Mouse (Mus musculus) brown adipose tissue, adult 24 weeks (tissue): Measurements from ENCODE around the gene Gm10521. TPM values are rescaled to one million over a fixed set of nuclear protein-coding genes. Genes with fewer than 3 reads are reported as not detected.
"Not testable (repeated sequence)": the region's sequence is repeated elsewhere in the genome, so short reads cannot be mapped to it uniquely, and the experiment has no call there.

Source experiments
- H3K27ac ChIP-seq: fragments of 200-500 bp; replicated peaks from 2 replicates; pipeline ENCODE4 v1.5.1; 2012; ENCODE audit warnings: low read depth, mild to moderate bottlenecking, low read length
- H3K4me1 ChIP-seq: fragments of 200-500 bp; 2 replicates; pipeline ENCODE4 v1.6.1; 2012; ENCODE audit warnings: low read length, mixed read lengths; ENCODE audit not compliant: control insufficient read depth, insufficient read depth, insufficient read length
- H3K4me3 ChIP-seq: fragments of 200-500 bp; 2 replicates; pipeline ENCODE4 v1.5.1; 2012; ENCODE audit warnings: low read depth, mild to moderate bottlenecking, low read length, moderate library complexity; ENCODE audit not compliant: insufficient read depth
- polyA plus RNA-seq: library from polyadenylated mRNA; stranded (reverse); fragments of >200 nt; gene quantifications from 2 replicates; pipeline ENCODE4 v1.2.4, GENCODE M21; 2012; ENCODE audit not compliant: missing spikeins, insufficient read depth, insufficient read length

Gene Gm10521
- 0.40 TPM in 1 of 2 replicates, not detected in the other for polyA plus RNA-seq

- H3K27ac ChIP-seq, H3K4me3 ChIP-seq, H3K4me1 ChIP-seq: not testable (repeated sequence)
These were observed at the start of gene Gm10521 for GRCm38 (mm10) chr1:171895364-171895763. Gene Gm10521 (plus strand): TSS chr1:171895664.

DNA sequence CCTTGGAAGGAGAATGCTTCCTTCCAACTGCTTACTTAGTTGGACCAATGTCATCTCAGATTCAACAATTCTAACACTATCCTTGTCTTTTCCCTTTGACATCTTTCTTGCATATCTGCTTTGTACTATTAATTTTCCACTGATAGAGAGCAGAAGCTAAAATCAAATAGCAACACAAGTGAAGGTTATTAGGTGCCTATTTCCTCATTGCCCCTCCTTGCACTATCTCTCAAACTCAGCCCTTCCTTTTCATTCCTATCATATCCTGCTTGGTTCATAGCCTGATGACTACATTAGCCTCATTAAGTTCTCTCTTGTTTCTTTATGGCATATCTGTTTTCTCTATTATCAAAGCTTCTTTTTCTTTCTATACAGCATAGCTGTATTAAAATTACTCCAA is 47.3 kb upstream of the Gm10521 start:
- Histone ChIP-seq H3K27ac (no peak overlapping the region), H3K4me3 (no peak overlapping the region), H3K4me1 (no peaks in the 10 kb centered on the region)

DNA sequence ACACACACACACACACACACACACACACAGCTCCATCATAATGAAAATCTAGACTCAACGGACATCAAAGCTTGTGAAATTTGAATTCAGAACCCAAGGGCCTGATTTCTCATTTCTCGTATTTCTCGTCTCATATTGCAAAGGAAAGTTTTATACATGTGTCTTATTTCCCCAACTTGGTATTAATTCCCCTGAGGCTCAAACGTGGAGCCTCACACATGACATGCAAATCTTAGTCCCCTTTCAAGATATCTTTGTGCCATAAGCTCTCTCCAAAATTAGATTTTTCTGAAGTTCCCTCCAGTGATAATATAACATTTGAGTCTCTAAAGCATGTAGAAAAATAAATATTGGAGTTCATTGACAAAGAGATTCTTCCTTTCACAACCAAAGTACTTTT is 46.7 kb upstream of the Gm10521 start:
- no peak overlapping the region for H3K27ac ChIP-seq
- no peaks in the 10 kb centered on the region for H3K4me1 ChIP-seq
- no peak overlapping the region for H3K4me3 ChIP-seq

DNA sequence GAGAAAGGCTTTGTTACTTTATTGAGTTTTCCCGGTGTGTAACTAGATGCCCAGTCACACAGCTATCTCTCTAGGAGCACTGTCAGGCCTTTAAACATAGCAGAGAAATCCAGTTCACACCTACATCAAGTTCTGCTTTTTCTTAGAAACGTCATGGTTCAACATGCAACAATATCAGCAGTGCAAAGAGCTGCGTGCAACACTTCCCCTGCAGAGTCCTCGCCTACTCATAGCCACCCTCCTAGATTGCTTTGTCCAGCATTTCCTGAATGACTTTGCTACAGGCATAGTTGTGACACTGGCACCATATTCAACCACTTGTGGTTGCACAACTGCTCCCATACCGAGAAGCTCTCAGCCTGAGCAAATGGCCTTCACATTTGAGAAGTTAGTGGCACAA is 46.0 kb upstream of the Gm10521 start:
- H3K27ac ChIP-seq = no peak overlapping the region
- no peaks in the 10 kb centered on the region for H3K4me1 ChIP-seq
- H3K4me3 ChIP-seq = no peak overlapping the region

DNA sequence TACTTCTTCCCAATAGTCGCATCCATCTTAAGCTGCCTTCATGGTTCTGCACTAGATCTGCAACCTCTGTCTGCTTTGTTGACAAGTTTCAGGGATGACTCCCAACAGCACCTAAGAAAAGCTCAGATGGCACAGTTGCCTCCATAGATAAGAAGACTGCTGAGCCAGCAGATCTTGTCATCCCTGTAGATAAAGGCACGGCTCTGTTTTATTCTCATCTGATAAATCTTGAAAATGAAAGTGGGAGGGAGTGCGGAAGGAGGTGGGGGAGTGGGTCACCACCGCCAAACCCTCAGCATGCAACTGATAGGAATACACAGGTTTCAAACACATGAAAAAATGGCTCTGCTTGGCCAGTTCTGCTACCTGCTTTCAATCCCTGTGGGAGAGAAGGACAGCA is 30.0 kb upstream of the Gm10521 start:
- no peak overlapping the region for H3K4me3 ChIP-seq

DNA sequence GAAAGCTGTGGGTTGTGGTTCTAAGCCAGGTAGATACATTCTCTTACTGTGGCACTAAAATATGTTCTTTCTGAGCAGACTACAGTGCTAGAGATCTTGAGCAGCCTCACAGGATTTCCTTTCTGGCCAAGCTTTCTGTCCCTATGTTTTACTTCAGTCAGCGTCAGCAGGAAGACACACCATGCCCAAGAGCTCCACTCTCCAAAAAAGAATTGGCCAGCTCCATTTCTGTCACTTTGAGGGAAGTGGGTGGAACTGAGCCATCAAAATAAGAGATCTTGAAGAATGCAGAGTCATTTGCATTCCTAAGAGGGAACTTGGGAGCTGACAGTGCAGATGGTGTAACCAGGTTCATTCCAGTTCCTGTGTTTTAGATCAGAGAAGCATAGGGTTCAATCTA is 8.5 kb upstream of the Gm10521 start:
- Histone ChIP-seq H3K4me1 (no peaks in the 10 kb centered on the region), H3K4me3 (no peak overlapping the region), H3K27ac (no peak overlapping the region)

More for the DNA sequence above, 30.0 kb upstream of the Gm10521 start:
- H3K27ac ChIP-seq = no peak overlapping the region
- no peaks in the 10 kb centered on the region for H3K4me1 ChIP-seq

DNA sequence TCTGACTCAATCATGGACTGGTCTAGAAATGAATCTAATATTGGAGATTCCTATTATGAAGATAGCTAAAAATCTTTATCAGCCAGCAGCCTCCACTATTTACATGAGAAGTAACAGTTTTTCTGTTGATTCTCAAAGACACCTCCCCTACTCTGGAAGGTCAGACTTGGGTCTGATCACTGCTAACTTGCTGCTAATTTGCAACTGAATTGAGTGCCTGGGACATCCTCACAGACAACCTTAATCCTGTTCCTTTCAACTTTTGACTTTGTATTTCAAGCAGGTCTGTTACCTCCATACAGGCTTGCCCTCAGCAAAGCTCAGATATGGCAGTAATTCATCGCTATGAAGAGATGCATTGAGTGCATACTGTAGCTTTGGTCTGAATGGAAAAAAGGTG is 8.5 kb downstream of the Gm10521 start:
- no peak overlapping the region for H3K4me3 ChIP-seq
- no peaks in the 10 kb centered on the region for H3K4me1 ChIP-seq
- no peak overlapping the region for H3K27ac ChIP-seq

DNA sequence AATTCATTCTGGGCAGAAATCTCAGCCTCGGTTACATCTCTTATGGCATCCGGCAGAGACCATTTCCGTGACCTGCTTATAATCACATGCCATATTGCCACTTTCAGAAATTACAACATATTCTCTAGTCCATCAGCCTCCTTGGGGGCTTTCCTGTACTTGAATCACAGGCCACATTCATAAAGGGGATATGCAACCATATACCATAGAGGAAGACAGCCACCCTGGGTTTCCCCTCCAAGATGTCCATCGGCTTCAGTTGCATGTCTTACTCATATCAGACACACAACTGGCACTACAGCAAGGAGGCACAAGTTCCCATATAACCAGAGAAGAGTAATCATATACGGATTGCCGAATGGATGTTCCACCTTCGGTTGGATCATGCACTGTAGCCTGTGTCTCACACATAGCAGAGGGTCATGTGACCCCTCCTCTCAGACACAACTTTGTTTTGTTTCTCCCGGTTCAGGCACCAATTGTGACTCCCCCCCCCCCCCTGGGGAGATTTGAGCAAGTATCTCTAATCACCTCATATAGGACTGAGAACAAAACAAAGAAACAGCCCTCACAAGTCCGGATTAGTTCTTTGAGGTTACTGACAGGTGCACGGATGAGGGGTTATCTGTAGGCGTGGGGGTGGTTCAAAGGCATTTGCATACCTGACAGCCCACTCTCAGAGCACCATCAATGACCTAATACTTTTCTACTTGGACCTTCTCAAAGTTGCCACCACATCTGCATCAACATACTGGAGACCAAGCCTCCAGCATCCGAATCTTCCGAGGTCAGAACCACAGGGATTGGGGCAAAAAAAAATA is 20.4 kb downstream of the Gm10521 start:
- Histone ChIP-seq H3K4me3 (no peak overlapping the region), H3K4me1 (no peaks in the 10 kb centered on the region), H3K27ac (no peak overlapping the region)

GRCm38 (mm10) chr1:171917305-171918039 is 22.0 kb downstream of the Gm10521 start, which contains the start of gene Slamf6:
Gene Slamf6 (plus strand): TSS chr1:171917515.
- H3K4me3 ChIP-seq = no peak within 1 kb of the TSS
- no peak within 1 kb of the TSS; the same call in 1 of the 2 replicates for H3K27ac ChIP-seq
- H3K4me1 ChIP-seq = no peaks in the 10 kb centered on the region

DNA sequence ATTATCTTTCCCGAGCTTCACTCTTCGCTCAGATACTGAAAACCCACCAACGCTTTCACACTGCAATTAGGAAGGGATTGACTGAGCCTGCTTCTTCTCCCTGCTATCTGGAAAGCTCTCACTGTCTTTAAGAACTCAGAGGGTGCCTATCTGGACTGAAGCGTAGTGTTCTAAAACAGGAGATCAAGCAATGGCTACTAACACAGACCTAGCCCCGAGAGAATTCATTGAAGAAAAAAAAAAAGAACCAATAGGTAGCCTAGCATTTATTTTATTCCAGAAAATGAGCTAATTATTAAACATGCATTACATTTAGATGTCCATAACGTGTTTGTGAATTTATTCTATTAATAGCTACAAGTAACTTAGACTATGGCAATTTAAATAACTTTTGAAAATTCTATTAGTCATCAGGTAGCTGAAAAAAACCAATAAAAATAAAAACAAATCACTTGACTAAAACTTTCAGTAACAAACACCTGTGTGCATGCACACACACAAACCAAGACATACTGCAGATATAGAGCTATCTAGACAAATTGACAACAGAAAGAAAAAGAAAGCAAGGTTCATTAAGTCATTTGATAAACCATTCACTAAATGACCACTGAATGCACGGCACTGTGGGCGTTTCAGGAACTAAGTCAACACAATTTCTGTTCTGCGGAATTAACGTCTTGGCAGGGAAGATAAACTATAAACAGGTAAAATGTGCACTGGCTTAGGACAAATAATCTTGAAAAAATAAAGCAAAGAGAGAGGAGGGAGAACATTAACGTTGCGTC is 22.9 kb downstream of the Gm10521 start:
- no peak overlapping the region for H3K4me3 ChIP-seq
- H3K4me1 ChIP-seq = no peaks in the 10 kb centered on the region
- H3K27ac ChIP-seq = no peak overlapping the region

DNA sequence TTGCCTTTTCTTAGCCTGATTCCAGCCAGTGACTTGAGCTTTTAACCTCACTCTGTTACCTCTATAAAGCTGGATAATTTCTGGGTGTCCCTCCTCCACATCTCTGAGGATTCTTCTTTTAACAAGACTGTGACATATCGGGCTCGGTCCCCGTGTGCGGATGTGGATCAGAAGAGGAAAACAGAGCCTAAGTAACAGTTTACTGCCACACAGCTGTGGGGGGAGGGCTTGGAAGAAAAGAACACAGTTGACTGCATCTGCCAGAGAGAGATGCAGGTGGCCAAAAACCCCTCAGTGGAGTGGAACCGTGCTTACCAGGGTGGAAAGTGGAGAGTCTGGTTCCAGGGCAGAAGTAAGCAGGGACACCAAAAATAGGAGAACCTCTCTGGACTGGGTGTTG is 23.7 kb downstream of the Gm10521 start:
- Histone ChIP-seq H3K4me3 (no peak overlapping the region), H3K4me1 (no peaks in the 10 kb centered on the region), H3K27ac (no peak overlapping the region)

GRCm38 (mm10) chr1:171919901-171920510 is 24.5 kb downstream of the Gm10521 start:
- no peak overlapping the region for H3K27ac ChIP-seq
- H3K4me1 ChIP-seq = no peaks in the 10 kb centered on the region
- no peak overlapping the region for H3K4me3 ChIP-seq

GRCm38 (mm10) chr1:171920989-171921621 is 25.6 kb downstream of the Gm10521 start:
- no peak overlapping the region for H3K27ac ChIP-seq
- H3K4me3 ChIP-seq = no peak overlapping the region
- no peaks in the 10 kb centered on the region for H3K4me1 ChIP-seq

- Histone ChIP-seq H3K4me1 (no peaks in the 10 kb centered on the region), H3K4me3 (no peak overlapping the region), H3K27ac (no peak overlapping the region)
These were observed 26.2 kb downstream of the Gm10521 start for GRCm38 (mm10) chr1:171921641-171922040.
